Mouse (Mus musculus) ovary, adult 2 months (tissue): ENCODE data around the gene Lancl1. TPM values are rescaled to one million over a fixed set of nuclear protein-coding genes. Genes with fewer than 3 reads are reported as not detected.

ENCODE experiments used
- polyA plus RNA-seq: library from polyadenylated mRNA; depleted of rRNA; stranded (reverse); fragments of >200 nt; gene quantifications from 2 replicates; pipeline ENCODE4 v1.2.3, GENCODE M21; 2012; rRNA removed

The Lancl1 gene
- polyA plus RNA-seq, result 83.1 and 101 TPM in 2 replicates

DNA sequence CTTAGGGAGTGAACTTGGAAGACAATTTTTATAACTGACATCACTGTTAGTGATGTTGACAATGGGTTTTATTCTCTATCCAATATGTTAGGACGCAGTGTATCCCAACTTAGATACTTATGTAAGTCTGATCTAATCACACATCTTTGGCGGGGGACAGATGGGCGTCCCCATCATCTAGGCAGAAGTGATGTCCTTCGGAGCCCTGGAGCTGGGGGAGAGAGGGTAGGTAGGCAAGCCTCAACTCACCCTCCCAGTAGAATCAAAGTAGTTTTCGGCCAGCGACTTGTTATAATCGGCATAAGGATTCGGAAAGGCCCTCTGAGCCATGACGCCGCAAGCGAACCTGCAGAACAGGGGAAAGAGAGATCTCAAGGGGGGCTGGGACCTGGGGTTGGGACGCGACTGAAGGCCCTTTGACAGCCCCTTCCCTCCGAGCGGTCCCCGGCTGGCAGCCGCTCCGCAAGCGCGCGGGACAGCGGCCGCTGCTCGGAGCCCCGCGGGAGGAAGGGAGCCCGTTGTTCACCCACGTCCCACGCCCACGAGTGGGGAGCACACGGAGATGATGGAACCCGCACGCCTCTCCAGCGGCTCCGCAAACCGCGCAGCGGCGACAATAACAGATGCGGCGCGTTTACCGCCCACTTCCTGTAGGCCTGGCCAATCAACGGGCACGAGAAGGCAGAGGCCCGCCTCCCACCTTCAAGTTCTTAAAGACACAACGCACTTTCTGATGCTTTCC is at the start of gene Lancl1:
Gene Lancl1 (minus strand): TSS at position 627 of the 742 bp plus-strand sequence.

Other genes starting within 250 kb of the Lancl1 start
- gene Kansl1l, start 221.3 kb downstream of the Lancl1 start, polyA plus RNA-seq, result 2.2 and 2.5 TPM in 2 replicates
- gene Acadl, start 175.6 kb downstream of the Lancl1 start, polyA plus RNA-seq, result 30.3 and 36.9 TPM in 2 replicates
- 0.63 and 0.93 TPM in 2 replicates for gene Myl1, start 93.5 kb downstream of the Lancl1 start, polyA plus RNA-seq
- 0.09 and 0.18 TPM in 2 replicates for gene Cps1, start 84.2 kb upstream of the Lancl1 start, polyA plus RNA-seq